Mouse (Mus musculus): ENCODE data around the gene Akirin1. TPM values are rescaled to one million over a fixed set of nuclear protein-coding genes. Genes with fewer than 3 reads are reported as not detected.

Gene Akirin1
- polyA plus RNA-seq, 1 experiment from 2014 or later, result 88.5 TPM

DNA sequence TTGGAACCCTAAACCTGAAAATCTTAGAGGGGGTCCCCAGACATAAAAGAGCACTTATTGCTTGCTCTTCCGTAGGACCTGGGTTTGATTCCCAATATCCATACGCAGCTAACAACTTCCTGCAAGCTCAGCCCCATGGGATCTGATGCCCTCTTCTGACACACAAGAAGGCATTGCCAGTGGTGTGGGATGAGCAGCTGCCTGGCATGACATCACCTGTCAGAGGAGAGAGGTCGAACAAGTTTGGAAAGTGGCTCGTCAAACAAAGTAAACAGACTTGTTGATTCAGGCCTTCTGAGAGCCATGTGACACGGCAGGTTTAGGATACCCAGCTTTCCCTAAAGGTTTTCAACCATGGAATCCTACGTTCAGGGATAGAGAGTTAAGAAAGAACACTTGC lies 14.9 kb upstream of the Akirin1 start:
- WGBS, result 84% methylated on average over 6 of the region's 6 CpGs
- ATAC-seq (ENCODE audit: low FRiP score), result no peak

DNA sequence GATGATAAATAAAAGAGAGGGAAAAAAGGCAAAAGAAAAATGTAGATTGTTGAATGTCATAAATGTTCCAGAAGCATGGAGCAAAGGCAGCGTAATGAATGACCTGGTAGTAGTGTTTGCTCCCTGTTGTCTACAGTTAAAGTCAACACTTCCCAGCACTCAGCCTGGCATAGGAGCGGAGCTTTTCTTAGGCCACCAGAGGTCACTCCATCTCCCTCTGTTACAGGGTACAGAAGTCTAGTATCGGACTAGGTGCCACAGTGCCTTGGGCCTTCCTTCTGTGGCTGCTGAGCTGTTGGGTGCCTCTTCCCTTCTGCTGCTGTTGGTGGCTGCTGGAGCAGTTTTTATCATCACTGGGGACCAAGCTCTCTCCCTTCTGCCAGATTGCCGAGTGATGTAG lies 8.2 kb upstream of the Akirin1 start:
- H3K9ac ChIP-seq, result no peak overlapping the region
- H3K9me3 ChIP-seq (ENCODE audit: control insufficient read depth, low read length), result no peaks in the 10 kb centered on the region
- H3K4me3 ChIP-seq (replicated peaks; ENCODE audit: low read length), result no peak overlapping the region
- no peak overlapping the region for H3K4me2 ChIP-seq (replicated peaks)
- H3K27me3 ChIP-seq (ENCODE audit: control insufficient read depth, insufficient read depth, low read length), result no peaks in the 10 kb centered on the region
- H3K36me3 ChIP-seq (replicated peaks; ENCODE audit: control insufficient read depth, insufficient read depth), result no peaks in the 10 kb centered on the region
- 54% methylated on average over 4 of the region's 4 CpGs for WGBS
- no peak overlapping the region for H3K27ac ChIP-seq
- no peaks in the 10 kb centered on the region for H3K4me1 ChIP-seq (replicated peaks; ENCODE audit: control insufficient read depth, insufficient read depth, low read length)
- ATAC-seq (ENCODE audit: low FRiP score) (no peak), DNase-seq (ENCODE audit: low spot score) (no peak)

More for the DNA sequence above, 14.9 kb upstream of the Akirin1 start:
- H3K9me3 ChIP-seq (ENCODE audit: control insufficient read depth, low read length), result no peaks in the 10 kb centered on the region
- no peak for DNase-seq (ENCODE audit: low spot score)
- no peaks in the 10 kb centered on the region for H3K27me3 ChIP-seq (ENCODE audit: control insufficient read depth, insufficient read depth, low read length)
- H3K36me3 ChIP-seq (replicated peaks; ENCODE audit: control insufficient read depth, insufficient read depth), result no peaks in the 10 kb centered on the region
- H3K4me2 ChIP-seq (replicated peaks), result no peak overlapping the region
- no peak overlapping the region for H3K4me3 ChIP-seq (replicated peaks; ENCODE audit: low read length)
- no peak overlapping the region for H3K9ac ChIP-seq
- no peak overlapping the region for H3K27ac ChIP-seq
- no peaks in the 10 kb centered on the region for H3K4me1 ChIP-seq (replicated peaks; ENCODE audit: control insufficient read depth, insufficient read depth, low read length)

DNA sequence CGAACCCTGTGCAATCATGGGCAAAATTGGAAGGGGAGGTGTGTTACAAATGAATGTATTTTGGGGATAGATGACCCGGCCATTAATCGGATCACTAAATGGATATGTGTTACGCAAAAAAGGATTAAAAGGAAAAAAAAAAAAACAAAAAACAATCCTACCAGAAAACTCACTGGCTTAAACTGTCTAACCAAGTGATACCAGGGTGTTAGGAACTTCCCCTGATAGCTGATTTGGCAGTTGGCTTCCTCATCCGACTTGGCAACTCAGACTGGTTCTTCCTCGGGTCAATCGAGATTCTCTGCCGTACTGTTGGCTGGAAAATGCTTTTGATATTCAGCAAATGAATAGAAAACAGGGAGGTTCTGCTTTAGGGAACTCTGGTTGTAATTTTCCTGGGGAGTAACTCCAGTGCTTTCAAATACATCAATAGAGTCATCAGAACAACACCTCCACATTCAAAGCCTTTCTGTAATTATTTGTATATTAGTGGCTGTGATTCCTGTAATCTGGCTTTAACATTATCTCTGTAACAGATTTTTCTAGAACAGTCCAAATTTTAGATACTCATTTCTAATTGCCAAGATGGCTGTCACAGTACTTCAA lies 665 bp upstream of the Akirin1 start:
- no peak for ATAC-seq (ENCODE audit: low FRiP score)
- H3K9me3 ChIP-seq (ENCODE audit: control insufficient read depth, low read length), result no peaks in the 10 kb centered on the region

DNA sequence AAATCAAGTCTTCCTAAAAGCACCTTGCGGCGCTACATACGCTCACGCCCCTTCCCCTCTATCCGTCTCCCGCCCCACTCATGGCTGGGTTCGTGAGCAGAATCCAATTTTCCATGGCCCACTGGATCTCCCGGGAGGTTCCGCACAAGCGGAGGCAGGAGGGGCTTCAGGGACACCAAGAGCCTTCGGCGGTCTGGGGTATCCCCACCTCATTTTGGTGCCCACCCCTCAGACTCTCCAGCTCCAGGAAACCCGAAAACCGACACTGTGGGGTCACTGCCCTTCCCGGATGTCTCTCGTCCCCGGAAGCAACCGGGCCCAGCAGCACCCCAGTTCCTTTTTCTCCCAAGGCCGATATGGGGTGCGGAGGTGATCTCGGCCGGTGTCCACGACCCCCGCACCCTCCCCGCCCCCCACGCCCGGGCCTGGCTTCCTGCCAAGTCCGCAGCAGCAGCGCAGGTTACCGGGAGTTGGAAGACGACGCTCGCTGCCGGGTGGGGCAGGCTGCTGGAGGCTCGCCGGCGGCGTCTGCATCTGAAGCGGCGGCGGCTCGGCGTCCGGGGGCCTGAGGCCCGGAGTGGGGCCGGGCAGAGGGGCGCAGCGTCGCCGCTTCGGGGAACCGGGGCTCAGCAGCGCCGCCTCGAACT lies 538 bp downstream of the Akirin1 start:
- peak overlapping the region; percentile 89 for H3K4me3 ChIP-seq (replicated peaks; ENCODE audit: low read length)
- H3K4me1 ChIP-seq (replicated peaks; ENCODE audit: control insufficient read depth, insufficient read depth, low read length), result peaks cover 24% of the 10 kb centered on the region
- ATAC-seq (ENCODE audit: low FRiP score), result peak; percentile 27
- H3K9ac ChIP-seq, result peak overlapping the region; percentile 89
- no peaks in the 10 kb centered on the region for H3K27me3 ChIP-seq (ENCODE audit: control insufficient read depth, insufficient read depth, low read length)
- no peaks in the 10 kb centered on the region; the same call in 1 of the 2 replicates for H3K36me3 ChIP-seq (replicated peaks; ENCODE audit: control insufficient read depth, insufficient read depth)
- no peaks in the 10 kb centered on the region for H3K9me3 ChIP-seq (ENCODE audit: control insufficient read depth, low read length)
- peak overlapping the region; percentile 67 for H3K4me2 ChIP-seq (replicated peaks)
- peak overlapping the region; percentile 93 for H3K27ac ChIP-seq
- WGBS, result under 1% methylated on average over 51 of the region's 55 CpGs
- DNase-seq (ENCODE audit: low spot score), result peak; percentile 50

More for the DNA sequence above, 665 bp upstream of the Akirin1 start:
- Histone ChIP-seq H3K4me2 (replicated peaks) (peak overlapping the region; percentile 67), H3K4me1 (replicated peaks; ENCODE audit: control insufficient read depth, insufficient read depth, low read length) (peaks cover 23% of the 10 kb centered on the region), H3K27me3 (ENCODE audit: control insufficient read depth, insufficient read depth, low read length) (no peaks in the 10 kb centered on the region), H3K9ac (peak overlapping the region; percentile 89), H3K27ac (peak overlapping the region; percentile 63; the same call in 1 of the 2 replicates), H3K36me3 (replicated peaks; ENCODE audit: control insufficient read depth, insufficient read depth) (no peaks in the 10 kb centered on the region; the same call in 1 of the 2 replicates), H3K4me3 (replicated peaks; ENCODE audit: low read length) (peak overlapping the region; percentile 89)
- under 1% methylated on average over 8 of the region's 8 CpGs for WGBS
- peak; percentile 43 for DNase-seq (ENCODE audit: low spot score)

DNA sequence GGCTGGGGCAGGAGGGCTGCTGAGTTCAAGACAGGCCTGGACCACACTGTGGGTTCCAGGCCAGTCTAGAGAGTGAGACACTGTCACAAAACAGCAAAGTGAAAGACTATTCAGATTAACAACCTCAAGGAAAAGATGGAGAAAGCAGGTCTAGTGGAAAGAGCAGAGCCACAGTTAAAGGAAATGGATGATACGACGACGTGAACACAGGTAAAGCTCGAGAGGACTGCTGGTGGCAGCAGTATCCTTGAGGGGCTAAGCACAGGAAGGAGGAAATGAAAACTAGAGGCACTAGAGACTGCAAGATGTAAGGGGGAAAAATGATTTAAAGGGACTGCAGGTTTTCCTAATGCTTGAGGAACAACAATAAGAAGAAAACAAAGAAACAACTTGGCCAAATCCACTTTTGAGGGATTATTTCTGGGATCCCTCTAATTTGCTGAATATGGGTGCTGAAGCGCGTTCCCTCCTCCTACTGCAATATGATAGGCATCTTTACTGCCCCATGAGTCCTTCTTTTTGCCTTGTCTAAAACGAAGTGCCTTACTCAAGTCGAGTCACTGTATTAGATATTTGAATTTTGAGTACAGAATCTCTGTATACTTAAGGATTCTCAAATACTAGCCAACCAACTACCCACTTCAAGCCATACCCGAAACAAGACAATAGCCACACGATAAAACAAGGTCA lies 1.3 kb downstream of the Akirin1 start:
- Histone ChIP-seq H3K36me3 (replicated peaks; ENCODE audit: control insufficient read depth, insufficient read depth) (no peaks in the 10 kb centered on the region; the same call in 1 of the 2 replicates), H3K4me2 (replicated peaks) (peak overlapping the region; percentile 67), H3K4me3 (replicated peaks; ENCODE audit: low read length) (peak overlapping the region; percentile 89), H3K9ac (peak overlapping the region; percentile 89), H3K9me3 (ENCODE audit: control insufficient read depth, low read length) (no peaks in the 10 kb centered on the region), H3K27ac (peak overlapping the region; percentile 93), H3K27me3 (ENCODE audit: control insufficient read depth, insufficient read depth, low read length) (no peaks in the 10 kb centered on the region), H3K4me1 (replicated peaks; ENCODE audit: control insufficient read depth, insufficient read depth, low read length) (peaks cover 24% of the 10 kb centered on the region)
- DNase-seq (ENCODE audit: low spot score) (no peak), ATAC-seq (ENCODE audit: low FRiP score) (no peak)
- WGBS, result 15% methylated on average over 10 of the region's 10 CpGs

DNA sequence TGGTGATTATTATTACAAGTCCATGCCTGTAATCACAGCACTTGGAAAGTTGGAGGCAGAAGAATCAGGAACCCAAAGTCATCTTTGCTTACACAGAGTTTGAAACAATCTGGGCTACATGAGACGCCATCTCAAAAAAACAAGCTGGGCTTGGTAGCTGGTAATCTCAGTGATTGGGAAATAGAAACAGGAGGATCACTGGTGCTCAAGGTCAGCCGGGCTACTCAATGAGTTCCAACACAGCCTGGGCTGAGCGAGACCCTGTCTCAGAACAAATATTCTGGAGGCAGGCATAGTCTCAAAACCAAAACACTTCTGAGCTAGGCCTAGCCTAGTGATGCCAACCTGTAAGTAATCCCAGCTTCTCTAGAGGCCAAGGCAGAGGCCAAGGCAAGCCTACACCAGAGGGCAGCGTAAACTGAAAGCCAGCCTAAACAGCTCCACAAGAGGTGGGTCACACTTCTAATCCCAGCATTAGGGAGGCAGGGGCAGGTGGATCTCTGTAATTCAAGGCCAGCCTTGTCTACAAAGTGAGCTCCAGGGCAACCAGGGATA lies 4.8 kb downstream of the Akirin1 start:
- H3K9ac ChIP-seq, result no peak overlapping the region
- whole genome bisulfite sequencing, result 96% methylated on average over 4 of the region's 4 CpGs
- no peak overlapping the region for H3K4me3 ChIP-seq (replicated peaks; ENCODE audit: low read length)

DNA sequence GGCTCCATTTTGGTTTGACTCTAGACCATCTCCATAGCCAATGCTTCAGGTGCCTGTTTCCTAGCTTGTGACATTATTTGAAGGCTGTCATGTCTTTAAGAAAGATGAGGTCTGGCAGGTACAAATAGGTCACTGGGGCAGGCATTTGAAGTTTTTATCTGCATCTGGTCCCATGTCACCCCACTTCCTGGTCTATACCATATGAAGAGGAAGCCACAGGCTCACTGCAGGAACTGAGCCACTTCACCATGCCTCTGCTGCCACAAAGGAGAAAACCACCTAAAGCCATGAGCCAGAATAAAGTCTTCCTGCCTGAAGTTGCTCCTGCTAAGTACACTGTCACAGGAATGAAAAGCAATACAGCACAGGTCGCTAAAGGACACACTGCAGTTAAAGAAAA lies 7.3 kb downstream of the Akirin1 start:
- Histone ChIP-seq H3K27me3 (ENCODE audit: control insufficient read depth, insufficient read depth, low read length) (no peaks in the 10 kb centered on the region), H3K4me3 (replicated peaks; ENCODE audit: low read length) (no peak overlapping the region), H3K9me3 (ENCODE audit: control insufficient read depth, low read length) (no peaks in the 10 kb centered on the region), H3K36me3 (replicated peaks; ENCODE audit: control insufficient read depth, insufficient read depth) (peaks cover 52% of the 10 kb centered on the region), H3K4me2 (replicated peaks) (no peak overlapping the region), H3K4me1 (replicated peaks; ENCODE audit: control insufficient read depth, insufficient read depth, low read length) (peaks cover 11% of the 10 kb centered on the region; the same call in 1 of the 2 replicates), H3K9ac (no peak overlapping the region), H3K27ac (no peak overlapping the region)
- WGBS, result 97% methylated on average over 1 of the region's 1 CpGs
- ATAC-seq (ENCODE audit: low FRiP score) (no peak), DNase-seq (ENCODE audit: low spot score) (no peak)

More for the DNA sequence above, 4.8 kb downstream of the Akirin1 start:
- peaks cover 28% of the 10 kb centered on the region for H3K36me3 ChIP-seq (replicated peaks; ENCODE audit: control insufficient read depth, insufficient read depth)
- H3K27ac ChIP-seq, result no peak overlapping the region
- no peak for ATAC-seq (ENCODE audit: low FRiP score)
- H3K9me3 ChIP-seq (ENCODE audit: control insufficient read depth, low read length), result no peaks in the 10 kb centered on the region
- H3K4me2 ChIP-seq (replicated peaks), result no peak overlapping the region
- no peaks in the 10 kb centered on the region for H3K27me3 ChIP-seq (ENCODE audit: control insufficient read depth, insufficient read depth, low read length)
- peaks cover 20% of the 10 kb centered on the region for H3K4me1 ChIP-seq (replicated peaks; ENCODE audit: control insufficient read depth, insufficient read depth, low read length)
- DNase-seq (ENCODE audit: low spot score), result no peak

DNA sequence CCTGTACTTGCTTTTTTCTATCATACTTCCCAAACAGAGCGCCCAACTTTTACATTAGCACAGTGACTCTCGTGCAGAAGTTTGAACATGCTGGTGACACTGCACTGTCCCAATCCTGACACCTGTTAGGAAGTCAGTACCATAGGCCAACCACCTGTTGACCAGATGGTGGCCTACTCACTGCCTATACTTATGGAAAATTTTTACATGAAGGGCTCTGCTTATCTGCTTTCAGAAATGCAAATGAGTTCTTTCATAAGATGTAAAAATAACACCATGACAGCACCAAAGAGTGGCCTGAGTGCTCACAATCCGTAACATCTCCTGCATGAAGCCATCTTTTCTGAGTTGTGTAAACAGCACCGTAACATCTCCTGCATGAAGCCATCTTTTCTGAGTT lies 11.4 kb downstream of the Akirin1 start:
- Histone ChIP-seq H3K27me3 (ENCODE audit: control insufficient read depth, insufficient read depth, low read length) (no peaks in the 10 kb centered on the region), H3K4me3 (replicated peaks; ENCODE audit: low read length) (no peak overlapping the region), H3K4me1 (replicated peaks; ENCODE audit: control insufficient read depth, insufficient read depth, low read length) (no peaks in the 10 kb centered on the region), H3K36me3 (replicated peaks; ENCODE audit: control insufficient read depth, insufficient read depth) (peaks cover 83% of the 10 kb centered on the region), H3K27ac (no peak overlapping the region), H3K9me3 (ENCODE audit: control insufficient read depth, low read length) (no peaks in the 10 kb centered on the region), H3K4me2 (replicated peaks) (no peak overlapping the region), H3K9ac (no peak overlapping the region)
- ATAC-seq (ENCODE audit: low FRiP score), result no peak
- no peak for DNase-seq (ENCODE audit: low spot score)
- 97% methylated on average over 4 of the region's 4 CpGs for WGBS

DNA sequence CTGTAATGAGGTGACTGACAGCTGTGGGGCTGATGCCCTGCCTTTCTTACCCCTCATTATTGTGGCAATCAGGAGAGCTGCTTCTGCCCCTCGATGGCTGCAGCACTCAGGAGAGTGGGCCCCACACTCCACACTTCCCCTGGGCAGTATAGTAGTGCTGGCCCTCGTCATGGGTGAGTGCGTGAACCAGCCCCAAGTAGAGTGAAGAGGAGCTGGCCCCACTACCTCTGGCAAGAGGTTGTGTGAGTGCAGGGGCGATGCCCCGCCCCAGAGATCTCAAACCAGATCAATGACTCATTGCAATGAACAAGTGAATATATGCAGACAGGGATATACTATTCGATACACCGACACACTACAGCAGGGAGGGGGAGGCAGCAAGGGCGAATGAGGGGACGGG lies 16.6 kb downstream of the Akirin1 start:
- ATAC-seq (ENCODE audit: low FRiP score), result no peak
- peaks cover 45% of the 10 kb centered on the region for H3K36me3 ChIP-seq (replicated peaks; ENCODE audit: control insufficient read depth, insufficient read depth)
- 98% methylated on average over 9 of the region's 9 CpGs for WGBS

More for the DNA sequence above, 16.6 kb downstream of the Akirin1 start:
- Histone ChIP-seq H3K27me3 (ENCODE audit: control insufficient read depth, insufficient read depth, low read length) (no peaks in the 10 kb centered on the region), H3K27ac (no peak overlapping the region), H3K9me3 (ENCODE audit: control insufficient read depth, low read length) (no peaks in the 10 kb centered on the region), H3K4me3 (replicated peaks; ENCODE audit: low read length) (no peak overlapping the region), H3K4me1 (replicated peaks; ENCODE audit: control insufficient read depth, insufficient read depth, low read length) (no peaks in the 10 kb centered on the region), H3K4me2 (replicated peaks) (no peak overlapping the region), H3K9ac (no peak overlapping the region)
- no peak for DNase-seq (ENCODE audit: low spot score)
